Mouse (Mus musculus): Measurements from ENCODE around the gene Clstn1. TPM values are rescaled to one million over a fixed set of nuclear protein-coding genes. Genes with fewer than 3 reads are reported as not detected.

The Clstn1 gene
- polyA plus RNA-seq, 1 experiment from 2014 or later = 34.3 TPM

DNA sequence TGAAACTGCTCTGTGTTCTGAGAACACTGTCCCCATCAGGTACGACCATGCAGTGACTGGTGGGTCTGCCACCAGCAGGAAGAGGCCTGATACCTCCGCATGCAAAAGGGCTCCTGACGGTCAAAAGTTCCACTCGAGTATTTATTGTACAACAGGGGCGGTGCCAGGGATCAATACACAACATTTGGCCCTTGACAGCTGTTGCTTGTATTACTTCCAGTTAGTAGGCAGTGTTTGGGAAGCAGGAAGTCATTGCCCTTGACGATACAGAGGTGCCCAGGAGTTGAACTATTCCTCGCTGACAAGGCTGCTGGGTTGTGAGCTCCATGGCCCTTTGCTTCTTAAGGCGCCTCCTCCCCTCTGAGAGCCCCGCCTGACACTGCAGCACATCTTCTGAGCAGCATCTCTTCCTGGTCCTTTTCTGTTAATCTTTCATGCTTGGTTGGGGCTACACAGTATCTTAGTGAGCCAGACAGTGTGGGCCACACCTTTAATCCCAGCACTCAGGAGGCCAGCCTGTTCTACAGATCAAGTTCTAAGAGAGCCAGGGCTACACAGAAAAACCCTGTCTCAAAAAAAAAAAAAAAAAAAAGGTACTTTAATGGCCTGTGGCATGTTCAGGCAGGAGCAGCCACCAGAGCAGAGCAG, 39.3 kb upstream of the Clstn1 start:
- Histone ChIP-seq H3K36me3 (ENCODE audit: control insufficient read depth, insufficient read depth) (peaks cover 6% of the 10 kb centered on the region), H3K4me1 (replicated peaks; ENCODE audit: control insufficient read depth, insufficient read depth, low read length) (no peaks in the 10 kb centered on the region), H3K27me3 (replicated peaks; ENCODE audit: control insufficient read depth, insufficient read depth, low read length) (no peaks in the 10 kb centered on the region), H3K9ac (ENCODE audit: low read depth, low read length) (no peak overlapping the region), H3K4me2 (replicated peaks; ENCODE audit: low read depth) (no peak overlapping the region), H3K4me3 (ENCODE audit: low read depth, low read length) (no peak overlapping the region), H3K27ac (ENCODE audit: low read depth, low read length) (no peak overlapping the region), H3K9me3 (ENCODE audit: control insufficient read depth) (no peaks in the 10 kb centered on the region)
- ATAC-seq = no peak
- TF ChIP-seq CTCF (IDR thresholded peaks at IDR 0.05; ENCODE audit: low read depth) = no peak
- WGBS = 71% methylated on average over 9 of the region's 9 CpGs

DNA sequence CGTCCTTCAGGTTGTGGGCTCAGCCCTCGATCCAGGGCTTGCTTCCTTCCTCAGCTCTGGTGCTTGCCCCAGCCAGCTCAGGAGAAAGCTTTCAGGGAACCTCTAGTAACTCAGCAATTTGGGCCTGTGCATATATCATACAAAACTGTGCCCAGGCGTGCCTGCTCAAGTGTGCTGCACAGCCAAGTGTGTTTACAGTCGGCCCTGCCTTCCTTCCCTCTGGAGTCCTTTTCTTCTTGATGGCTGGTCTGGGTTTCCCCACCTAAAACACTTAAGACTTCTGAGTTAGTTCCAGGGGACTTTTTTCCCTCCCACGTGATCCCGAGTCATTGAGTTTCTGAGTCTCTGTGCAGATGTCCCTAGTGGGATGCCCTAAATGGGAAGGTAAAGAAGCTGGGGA, 38.7 kb upstream of the Clstn1 start:
- no peak overlapping the region for H3K4me2 ChIP-seq (replicated peaks; ENCODE audit: low read depth)
- H3K27me3 ChIP-seq (replicated peaks; ENCODE audit: control insufficient read depth, insufficient read depth, low read length) = no peaks in the 10 kb centered on the region
- no peak overlapping the region for H3K4me3 ChIP-seq (ENCODE audit: low read depth, low read length)
- H3K9ac ChIP-seq (ENCODE audit: low read depth, low read length) = no peak overlapping the region
- no peak for TF ChIP-seq CTCF (IDR thresholded peaks at IDR 0.05; ENCODE audit: low read depth)
- ATAC-seq = no peak
- no peaks in the 10 kb centered on the region for H3K9me3 ChIP-seq (ENCODE audit: control insufficient read depth)
- peaks cover 6% of the 10 kb centered on the region for H3K36me3 ChIP-seq (ENCODE audit: control insufficient read depth, insufficient read depth)
- no peak overlapping the region for H3K27ac ChIP-seq (ENCODE audit: low read depth, low read length)
- no peaks in the 10 kb centered on the region for H3K4me1 ChIP-seq (replicated peaks; ENCODE audit: control insufficient read depth, insufficient read depth, low read length)
- 82% methylated on average over 6 of the region's 6 CpGs for WGBS

DNA sequence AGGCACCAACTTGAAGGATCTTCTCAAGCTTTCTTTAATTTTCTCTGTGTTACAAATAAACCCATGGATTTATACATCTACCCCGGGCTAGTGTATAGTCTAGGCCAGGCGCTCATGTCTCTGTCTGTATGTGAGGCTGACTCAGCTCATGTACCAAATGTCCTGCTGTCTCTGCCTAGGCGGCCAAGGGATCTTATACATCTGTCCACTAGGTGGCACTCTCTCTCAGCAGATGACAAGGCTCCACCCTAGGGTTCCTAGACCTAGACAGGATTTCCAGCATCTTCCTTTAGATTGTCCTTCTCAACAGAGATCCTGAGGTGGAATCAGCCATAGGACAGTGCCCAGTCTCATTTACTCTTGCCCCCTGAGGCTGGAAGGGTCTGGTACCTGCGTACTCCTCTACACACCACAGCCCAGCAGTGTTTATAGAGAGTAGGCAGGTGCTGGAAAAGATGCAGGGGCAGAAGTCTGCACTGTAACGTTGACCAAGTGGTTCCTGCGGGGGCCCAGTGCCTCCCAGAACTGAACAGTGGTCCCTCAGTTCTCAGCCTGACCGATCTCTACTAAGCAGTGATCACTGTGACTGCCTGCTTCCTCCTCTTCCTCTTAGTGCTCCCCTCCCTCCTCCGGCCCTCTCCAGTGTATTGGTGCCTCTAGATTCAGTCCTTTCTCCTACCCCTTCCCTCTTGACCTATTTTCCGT, 36.9 kb upstream of the Clstn1 start:
- peak; percentile 98 for TF ChIP-seq CTCF (IDR thresholded peaks at IDR 0.05; ENCODE audit: low read depth)
- no peak overlapping the region for H3K4me3 ChIP-seq (ENCODE audit: low read depth, low read length)
- H3K36me3 ChIP-seq (ENCODE audit: control insufficient read depth, insufficient read depth) = peaks cover 8% of the 10 kb centered on the region
- no peaks in the 10 kb centered on the region for H3K27me3 ChIP-seq (replicated peaks; ENCODE audit: control insufficient read depth, insufficient read depth, low read length)
- 65% methylated on average over 9 of the region's 9 CpGs for WGBS
- no peak overlapping the region for H3K9ac ChIP-seq (ENCODE audit: low read depth, low read length)
- peak; percentile 55 for ATAC-seq
- no peak overlapping the region for H3K4me2 ChIP-seq (replicated peaks; ENCODE audit: low read depth)
- H3K9me3 ChIP-seq (ENCODE audit: control insufficient read depth) = no peaks in the 10 kb centered on the region
- no peak overlapping the region for H3K27ac ChIP-seq (ENCODE audit: low read depth, low read length)
- no peaks in the 10 kb centered on the region for H3K4me1 ChIP-seq (replicated peaks; ENCODE audit: control insufficient read depth, insufficient read depth, low read length)

DNA sequence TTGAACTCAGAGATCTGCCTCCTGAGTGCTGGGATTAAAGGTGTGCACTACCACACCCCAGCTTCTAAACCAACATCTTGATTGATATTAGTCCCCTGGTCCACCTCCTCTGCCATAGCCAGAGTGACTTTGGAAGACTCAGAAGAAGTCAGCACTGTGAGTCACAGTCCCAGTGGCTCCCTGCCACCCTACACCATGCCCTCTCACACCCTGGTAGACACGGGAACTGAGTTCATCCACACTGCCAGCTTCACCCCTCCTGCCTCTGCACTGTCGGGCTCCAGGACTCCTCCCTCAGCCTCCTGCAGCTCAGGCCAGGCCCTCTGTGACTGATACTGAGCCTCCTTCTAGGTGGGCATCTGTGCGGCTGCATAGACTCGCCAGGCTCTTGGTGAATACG, 35.4 kb upstream of the Clstn1 start:
- 84% methylated on average over 5 of the region's 5 CpGs for WGBS
- H3K27me3 ChIP-seq (replicated peaks; ENCODE audit: control insufficient read depth, insufficient read depth, low read length) = no peaks in the 10 kb centered on the region

GRCm38 (mm10) chr4:149551696-149552095, 34.6 kb upstream of the Clstn1 start:
- Histone ChIP-seq H3K9ac (ENCODE audit: low read depth, low read length) (no peak overlapping the region), H3K4me1 (replicated peaks; ENCODE audit: control insufficient read depth, insufficient read depth, low read length) (no peaks in the 10 kb centered on the region), H3K9me3 (ENCODE audit: control insufficient read depth) (no peaks in the 10 kb centered on the region), H3K4me3 (ENCODE audit: low read depth, low read length) (no peak overlapping the region), H3K4me2 (replicated peaks; ENCODE audit: low read depth) (no peak overlapping the region), H3K27me3 (replicated peaks; ENCODE audit: control insufficient read depth, insufficient read depth, low read length) (no peaks in the 10 kb centered on the region), H3K27ac (ENCODE audit: low read depth, low read length) (no peak overlapping the region), H3K36me3 (ENCODE audit: control insufficient read depth, insufficient read depth) (peaks cover 8% of the 10 kb centered on the region)
- WGBS = 81% methylated on average over 5 of the region's 5 CpGs
- no peak for TF ChIP-seq CTCF (IDR thresholded peaks at IDR 0.05; ENCODE audit: low read depth)
- ATAC-seq = no peak

More for the DNA sequence above, 35.4 kb upstream of the Clstn1 start:
- no peak for TF ChIP-seq CTCF (IDR thresholded peaks at IDR 0.05; ENCODE audit: low read depth)
- Histone ChIP-seq H3K27ac (ENCODE audit: low read depth, low read length) (no peak overlapping the region), H3K36me3 (ENCODE audit: control insufficient read depth, insufficient read depth) (peaks cover 13% of the 10 kb centered on the region), H3K9me3 (ENCODE audit: control insufficient read depth) (no peaks in the 10 kb centered on the region), H3K9ac (ENCODE audit: low read depth, low read length) (no peak overlapping the region), H3K4me1 (replicated peaks; ENCODE audit: control insufficient read depth, insufficient read depth, low read length) (no peaks in the 10 kb centered on the region), H3K4me3 (ENCODE audit: low read depth, low read length) (no peak overlapping the region), H3K4me2 (replicated peaks; ENCODE audit: low read depth) (no peak overlapping the region)
- no peak for ATAC-seq

- no peak for ATAC-seq
- no peak overlapping the region for H3K4me2 ChIP-seq (replicated peaks; ENCODE audit: low read depth)
- H3K9ac ChIP-seq (ENCODE audit: low read depth, low read length) = no peak overlapping the region
- TF ChIP-seq CTCF (IDR thresholded peaks at IDR 0.05; ENCODE audit: low read depth) = no peak
- no peaks in the 10 kb centered on the region for H3K9me3 ChIP-seq (ENCODE audit: control insufficient read depth)
- no peak overlapping the region for H3K4me3 ChIP-seq (ENCODE audit: low read depth, low read length)
- no peaks in the 10 kb centered on the region for H3K27me3 ChIP-seq (replicated peaks; ENCODE audit: control insufficient read depth, insufficient read depth, low read length)
- H3K36me3 ChIP-seq (ENCODE audit: control insufficient read depth, insufficient read depth) = peaks cover 8% of the 10 kb centered on the region
- H3K27ac ChIP-seq (ENCODE audit: low read depth, low read length) = no peak overlapping the region
- WGBS = 76% methylated on average over 7 of the region's 7 CpGs
- peaks cover 4% of the 10 kb centered on the region; the same call in 1 of the 2 replicates for H3K4me1 ChIP-seq (replicated peaks; ENCODE audit: control insufficient read depth, insufficient read depth, low read length)
Measured at GRCm38 (mm10) chr4:149553834-149554233, 32.4 kb upstream of the Clstn1 start.
